Mouse (Mus musculus) olfactory bulb, adult 2 months (tissue): ENCODE results near the gene Kcnk10. TPM values are rescaled to one million over a fixed set of nuclear protein-coding genes. Genes with fewer than 3 reads are reported as not detected.
A peak's percentile ranks its signal among the peaks of the same experiment; 100 is the strongest.

Source experiments
- H3K27ac ChIP-seq: fragments of 200-500 bp; 2 replicates; pipeline ENCODE4 v1.5.1; 2012; ENCODE audit warnings: low read depth, low read length; ENCODE audit not compliant: insufficient read depth
- H3K4me1 ChIP-seq: fragments of 200-500 bp; 2 replicates; pipeline ENCODE4 v1.6.1; 2012; ENCODE audit warnings: low read length; ENCODE audit not compliant: control insufficient read depth, insufficient read depth
- H3K4me3 ChIP-seq: fragments of 200-500 bp; 2 replicates; pipeline ENCODE4 v1.5.1; 2012; ENCODE audit warnings: mild to moderate bottlenecking, low read depth, low read length, moderate library complexity; ENCODE audit not compliant: insufficient read depth
- CTCF ChIP-seq: fragments of 200-500 bp; IDR thresholded peaks from 2 replicates; pipeline ENCODE4 v1.5.1; 2012; ENCODE audit warnings: low read depth, mild to moderate bottlenecking, low read length, moderate library complexity; ENCODE audit not compliant: insufficient read depth
- POLR2A ChIP-seq: fragments of 200-500 bp; IDR thresholded peaks from 2 replicates; pipeline ENCODE4 v1.6.1; 2012; ENCODE audit warnings: mild to moderate bottlenecking, low read depth, low read length, moderate library complexity; ENCODE audit not compliant: insufficient read depth
- WGBS: fragments of 180-500 bp; shearing (Covaris S2); methylation state at CpG from one replicate; pipeline ENCODE4 v1.1.7; 2018; 5-methylcytosine and 5-hydroxymethylcytosine counted together
- polyA plus RNA-seq: library from polyadenylated mRNA; stranded (reverse); fragments of >200 nt; gene quantifications from 2 replicates; pipeline ENCODE4 v1.2.4, GENCODE M21; 2012; ENCODE audit warnings: low replicate concordance; ENCODE audit not compliant: missing spikeins, insufficient read depth, insufficient read length

Kcnk10 gene
- polyA plus RNA-seq, 1 experiment = 50.8 TPM

DNA sequence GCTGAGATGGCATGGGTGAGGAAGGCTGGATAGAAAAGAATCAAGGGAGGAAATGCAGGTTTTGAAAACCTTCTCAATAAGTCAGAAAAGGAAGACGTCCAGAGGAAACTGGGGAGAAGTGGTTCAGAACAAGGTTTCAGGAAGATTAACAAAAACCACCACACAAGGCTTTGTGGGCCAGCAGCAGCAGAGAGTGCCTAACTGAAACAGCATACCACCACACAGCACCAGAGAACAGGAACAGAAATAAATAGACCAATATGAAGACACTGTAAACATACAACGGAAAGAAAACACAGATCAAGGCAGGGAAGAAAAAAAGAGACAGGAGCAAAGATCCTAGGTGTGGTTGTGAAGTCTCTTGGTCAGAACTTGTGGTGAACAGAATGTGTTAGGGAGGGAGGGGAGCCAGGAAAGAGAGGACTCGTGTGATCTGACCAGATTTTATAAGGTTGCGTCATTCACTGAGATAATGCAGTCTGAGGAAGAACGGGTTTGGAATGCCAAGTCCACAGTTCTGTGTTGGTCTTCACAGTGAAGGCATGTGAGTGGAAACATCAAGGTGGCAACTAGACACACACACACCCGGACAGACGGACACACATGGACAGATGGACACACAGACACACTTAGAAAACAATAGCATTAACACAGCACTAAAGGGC, 21.0 kb downstream of the Kcnk10 start:
- TF ChIP-seq POLR2A (no peak), CTCF (no peak)
- H3K27ac ChIP-seq = no peak overlapping the region
- WGBS = 76% methylated on average over 7 of the region's 7 CpGs
- peaks cover under 1% of the 10 kb centered on the region; the same call in 1 of the 2 replicates for H3K4me1 ChIP-seq
- no peak overlapping the region for H3K4me3 ChIP-seq

DNA sequence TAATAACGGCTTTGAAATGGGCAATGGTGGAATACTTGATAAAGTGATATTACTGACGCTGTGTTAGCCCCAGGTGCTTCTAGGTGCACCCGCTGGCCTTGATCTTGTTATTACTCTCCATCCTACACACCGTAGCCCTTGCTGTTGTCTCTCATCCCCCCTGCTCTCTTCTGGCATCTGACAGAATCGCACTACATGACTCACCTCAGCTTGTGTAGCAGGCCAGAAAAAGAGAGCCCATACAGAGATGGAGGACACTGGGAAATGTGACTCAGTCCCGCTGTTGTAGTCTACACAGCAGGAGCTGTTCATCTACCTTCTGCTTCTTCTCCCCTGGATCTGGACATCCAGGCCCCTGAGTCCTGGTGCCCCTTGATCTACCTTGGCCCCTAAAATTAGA, 28.1 kb downstream of the Kcnk10 start:
- Histone ChIP-seq H3K27ac (0 out of 2 replicates have a peak overlapping the region, but pooled peaks have one; percentile 15), H3K4me1 (peaks cover 8% of the 10 kb centered on the region), H3K4me3 (no peak overlapping the region)
- 80% methylated on average over 6 of the region's 6 CpGs for WGBS
- TF ChIP-seq POLR2A = no peak
- no peak for TF ChIP-seq CTCF

DNA sequence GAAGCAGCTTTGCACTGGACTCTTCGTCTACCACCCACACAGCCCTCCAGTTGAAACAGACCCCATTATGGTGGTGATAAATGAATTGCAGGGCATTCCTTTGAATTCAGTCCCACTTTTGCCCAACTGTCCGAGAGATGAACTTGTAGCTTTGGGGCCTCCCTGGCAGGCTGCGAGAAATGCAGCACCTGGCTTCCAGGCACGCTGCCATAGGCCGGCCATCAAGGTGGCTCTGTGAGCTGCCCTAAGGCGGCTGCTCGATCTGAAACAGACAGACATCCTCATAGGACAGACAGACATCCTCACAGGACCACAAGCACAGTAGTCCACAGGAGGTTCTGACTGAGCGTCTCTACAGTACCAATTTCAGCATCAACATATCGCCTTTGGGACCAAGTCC, 30.0 kb downstream of the Kcnk10 start:
- 86% methylated on average over 9 of the region's 9 CpGs for WGBS
- H3K27ac ChIP-seq = no peak overlapping the region
- H3K4me1 ChIP-seq = peaks cover 11% of the 10 kb centered on the region
- no peak for TF ChIP-seq POLR2A
- TF ChIP-seq CTCF = no peak
- no peak overlapping the region for H3K4me3 ChIP-seq

DNA sequence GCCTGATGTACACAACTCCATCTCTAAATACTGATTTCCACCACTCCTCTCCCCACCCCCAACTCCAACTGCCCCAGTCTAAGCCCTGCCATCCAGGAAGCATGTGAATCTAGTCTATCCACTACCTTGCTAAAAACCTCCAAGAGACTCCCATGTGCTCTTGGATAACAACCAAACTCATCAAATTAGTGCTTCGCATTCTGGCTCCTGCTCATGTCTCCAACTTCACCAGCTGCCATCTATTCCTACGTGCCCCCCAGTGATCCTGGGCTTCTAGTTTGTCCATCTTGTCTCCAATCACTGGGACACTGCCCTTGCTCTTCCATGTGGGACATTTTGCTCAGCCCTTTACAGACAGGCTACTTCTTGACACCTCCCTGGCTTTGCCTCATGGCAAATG, 32.2 kb downstream of the Kcnk10 start:
- H3K27ac ChIP-seq = no peak overlapping the region

DNA sequence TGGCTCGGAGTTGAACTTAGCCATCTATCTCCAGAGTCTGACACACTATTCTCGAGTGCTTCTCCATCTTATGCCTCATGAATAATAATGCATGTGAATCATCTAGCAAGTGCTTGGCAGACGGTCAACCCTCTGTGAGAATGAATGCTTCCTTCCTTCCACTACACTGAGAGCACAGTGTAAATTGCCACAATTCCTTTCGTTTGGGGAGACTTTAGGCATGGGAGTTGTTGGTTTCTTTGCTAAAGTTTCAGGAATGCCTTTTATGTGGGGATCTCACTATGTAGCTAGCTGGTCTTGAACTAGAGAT, 32.9 kb downstream of the Kcnk10 start:
- Histone ChIP-seq H3K4me1 (peaks cover 11% of the 10 kb centered on the region), H3K27ac (peak overlapping the region; percentile 71), H3K4me3 (no peak overlapping the region)
- 38% methylated on average over 4 of the region's 4 CpGs for WGBS
- no peak for TF ChIP-seq CTCF

More for the DNA sequence above, 32.2 kb downstream of the Kcnk10 start:
- TF ChIP-seq POLR2A = no peak
- no peak for TF ChIP-seq CTCF
- 62% methylated on average over 2 of the region's 2 CpGs for WGBS
- Histone ChIP-seq H3K4me3 (no peak overlapping the region), H3K4me1 (peaks cover 11% of the 10 kb centered on the region)

DNA sequence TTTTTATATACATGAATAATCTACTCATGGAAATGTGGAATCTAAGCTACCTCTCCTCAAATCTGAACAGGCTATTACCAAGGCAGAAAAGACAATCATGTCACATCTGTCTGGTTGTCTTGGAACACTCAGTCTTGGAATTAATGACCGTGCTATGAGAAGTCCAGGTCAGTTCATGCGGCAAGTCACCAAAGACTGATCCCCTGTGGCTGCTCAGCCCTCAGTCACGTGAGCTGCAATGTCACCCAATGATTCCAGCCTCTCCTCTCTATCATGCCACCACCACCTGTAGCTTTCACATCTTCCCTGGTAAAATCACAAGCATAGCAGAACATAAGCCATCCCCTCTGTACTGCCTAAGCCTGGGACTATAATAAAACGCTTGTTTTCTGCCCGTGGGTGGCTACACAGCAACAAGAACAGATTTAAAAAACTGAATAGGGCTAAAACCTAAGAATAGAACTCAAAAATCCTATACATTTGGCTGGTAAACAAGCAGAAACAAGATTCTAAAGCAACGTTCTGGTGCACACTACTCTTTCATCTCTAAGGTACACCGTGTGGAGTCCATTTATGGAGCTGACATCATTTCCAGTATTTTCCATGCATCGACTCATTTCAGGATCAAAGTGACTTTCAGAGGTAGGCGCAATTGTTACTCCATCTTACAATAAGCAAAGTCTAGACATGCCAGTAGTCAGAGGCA, 33.4 kb downstream of the Kcnk10 start:
- WGBS = 46% methylated on average over 9 of the region's 9 CpGs
- TF ChIP-seq POLR2A = no peak
- no peak for TF ChIP-seq CTCF
- Histone ChIP-seq H3K4me1 (peaks cover 7% of the 10 kb centered on the region), H3K27ac (peak overlapping the region; percentile 71), H3K4me3 (no peak overlapping the region)

DNA sequence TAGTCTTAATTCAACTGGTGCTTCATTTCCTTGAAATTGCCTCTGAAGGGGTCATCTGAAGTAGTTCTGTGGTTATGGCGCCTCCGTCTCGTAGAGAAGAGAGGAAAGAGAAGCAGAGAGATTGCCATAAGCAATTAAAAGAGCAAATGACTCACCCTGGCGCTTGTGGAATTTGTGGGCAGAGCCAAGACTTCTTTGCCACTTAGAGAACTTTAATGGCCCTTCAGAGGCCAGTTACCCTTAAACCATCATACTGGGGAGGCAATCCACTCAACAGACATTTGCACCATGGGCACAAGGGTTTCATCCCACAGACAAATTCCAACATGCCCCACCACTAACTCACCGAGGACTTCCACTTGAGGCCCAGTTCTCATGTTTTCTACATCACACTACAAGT, 41.4 kb downstream of the Kcnk10 start:
- Histone ChIP-seq H3K4me1 (peaks cover 11% of the 10 kb centered on the region), H3K4me3 (no peak overlapping the region), H3K27ac (no peak overlapping the region)
- WGBS = 63% methylated on average over 5 of the region's 5 CpGs
- no peak for TF ChIP-seq CTCF
- TF ChIP-seq POLR2A = no peak

DNA sequence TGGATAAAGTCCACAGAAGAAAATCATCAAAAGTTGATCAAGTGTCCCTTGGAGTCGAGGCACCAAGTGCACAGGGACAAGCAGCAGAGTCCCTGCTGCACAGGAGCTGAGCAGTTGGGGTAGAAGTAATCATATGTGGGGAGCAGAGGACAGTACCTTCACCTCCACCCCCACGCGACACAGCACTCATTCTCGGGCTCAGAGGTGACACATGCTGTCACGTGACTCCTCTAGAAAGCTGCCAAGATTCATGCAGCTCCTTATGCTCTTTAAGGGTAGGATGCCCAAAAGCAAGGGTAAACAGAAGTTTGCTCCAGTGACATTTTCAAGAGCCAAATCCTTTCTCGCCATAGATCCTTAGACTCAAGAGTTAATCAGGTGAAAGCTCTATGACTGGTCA, 42.1 kb downstream of the Kcnk10 start:
- WGBS = 71% methylated on average over 6 of the region's 6 CpGs
- Histone ChIP-seq H3K4me3 (no peak overlapping the region), H3K27ac (peak overlapping the region; percentile 10; the same call in 1 of the 2 replicates), H3K4me1 (peaks cover 12% of the 10 kb centered on the region)
- TF ChIP-seq CTCF (no peak), POLR2A (no peak)

DNA sequence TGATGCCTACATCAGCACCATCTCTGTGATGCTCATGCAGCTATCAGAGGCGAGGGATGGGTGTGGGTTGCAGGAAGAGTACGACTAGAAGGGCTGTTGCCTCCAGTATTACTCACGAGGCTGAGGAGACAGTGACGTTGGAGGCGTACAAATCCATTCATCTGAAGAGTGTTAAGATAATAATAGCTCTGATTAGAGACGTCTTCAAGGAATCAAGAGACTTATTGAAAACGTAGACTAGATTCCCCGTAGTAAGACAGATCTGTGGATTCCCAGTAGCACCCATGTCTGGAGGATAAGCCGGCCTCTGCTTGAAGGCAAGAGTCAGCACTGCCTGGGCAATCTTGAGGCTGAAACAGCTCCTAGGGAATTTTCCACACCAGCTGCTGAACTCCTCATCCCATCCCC, 42.6 kb downstream of the Kcnk10 start:
- Histone ChIP-seq H3K4me1 (peaks cover 12% of the 10 kb centered on the region), H3K27ac (peak overlapping the region; percentile 58), H3K4me3 (no peak overlapping the region)
- 30% methylated on average over 9 of the region's 9 CpGs for WGBS
- TF ChIP-seq POLR2A = no peak
- TF ChIP-seq CTCF = no peak
